Mouse (Mus musculus) midbrain, embryonic 16.5 days (tissue): ENCODE results near the gene Piezo1. TPM values are rescaled to one million over a fixed set of nuclear protein-coding genes. Genes with fewer than 3 reads are reported as not detected.

Experiments
- ATAC-seq: fragments of 200-750 bp; cut with Nextera tagmentation; 2 replicates; pipeline ENCODE4 v1.8.0; 2017; ENCODE audit warnings: moderate TSS enrichment
- H3K27ac ChIP-seq: fragments of 300-500 bp; sonication (generic); 2 replicates; pipeline ENCODE4 v1.5.1; 2014; ENCODE audit warnings: mild to moderate bottlenecking, low read length, mixed read lengths
- H3K27me3 ChIP-seq: fragments of 300-500 bp; sonication (generic); 2 replicates; pipeline ENCODE4 v1.6.1; 2014; ENCODE audit warnings: low read depth, low read length, mixed read lengths; ENCODE audit not compliant: control insufficient read depth, insufficient read depth
- H3K36me3 ChIP-seq: fragments of 300-500 bp; sonication (generic); 2 replicates; pipeline ENCODE4 v1.6.1; 2014; ENCODE audit warnings: mild to moderate bottlenecking, low read length, moderate library complexity, mixed read lengths; ENCODE audit not compliant: control insufficient read depth, insufficient read depth
- H3K4me1 ChIP-seq: fragments of 300-500 bp; sonication (generic); 2 replicates; pipeline ENCODE4 v1.6.1; 2014; ENCODE audit warnings: mild to moderate bottlenecking, low read length, mixed read lengths; ENCODE audit not compliant: control insufficient read depth, insufficient read depth
- H3K4me2 ChIP-seq: fragments of 300-500 bp; sonication (generic); 2 replicates; pipeline ENCODE4 v1.6.1; 2014; ENCODE audit warnings: mild to moderate bottlenecking, low read length, mixed read lengths
- H3K4me3 ChIP-seq: fragments of 300-500 bp; sonication (generic); 2 replicates; pipeline ENCODE4 v1.5.1; 2014; ENCODE audit warnings: low read depth, mild to moderate bottlenecking, low read length, moderate library complexity, mixed read lengths
- H3K9ac ChIP-seq: fragments of 300-500 bp; sonication (generic); 2 replicates; pipeline ENCODE4 v1.6.1; 2014; ENCODE audit warnings: low read depth, low read length, mixed read lengths
- H3K9me3 ChIP-seq: fragments of 300-500 bp; sonication (generic); replicated peaks from 2 replicates; pipeline ENCODE4 v1.6.1; 2014; ENCODE audit warnings: mild to moderate bottlenecking, low read length, mixed read lengths; ENCODE audit not compliant: control insufficient read depth, poor library complexity, severe bottlenecking
- WGBS: fragments of 180-500 bp; shearing (Covaris S2); extraction: QIAGEN DNeasy Blood & Tissue Kit; methylation state at CpG from one replicate; pipeline ENCODE4 v1.1.7; 2014; 5-methylcytosine and 5-hydroxymethylcytosine counted together
- microRNA-seq: library from miRNA; unstranded; fragments of <30 nt; microRNA quantifications from one replicate; pipeline ENCODE4, GENCODE M21; 2017
- polyA plus RNA-seq: library from polyadenylated mRNA; unstranded; fragments of >200 nt; fragmentation: Nextera tagmentation; extraction: Ambion mirVana; gene quantifications from 2 replicates; pipeline ENCODE4 v1.2.1, GENCODE M21; 2015

The Piezo1 gene
- polyA plus RNA-seq, 1 experiment from 2014 or later = 1.8 TPM

GRCm38 (mm10) chr8:122436586-122437125 is 114.5 kb downstream of the Piezo1 start:
- Histone ChIP-seq H3K27ac (no peak overlapping the region), H3K9ac (no peak overlapping the region), H3K4me2 (no peak overlapping the region), H3K36me3 (peaks cover 39% of the 10 kb centered on the region), H3K4me3 (no peak overlapping the region), H3K4me1 (peaks cover 8% of the 10 kb centered on the region), H3K27me3 (no peaks in the 10 kb centered on the region), H3K9me3 (no peaks in the 10 kb centered on the region)
- 91% methylated on average over 20 of the region's 20 CpGs for WGBS
- no peak for ATAC-seq

- H3K27ac ChIP-seq = no peak overlapping the region
- peaks cover 39% of the 10 kb centered on the region for H3K36me3 ChIP-seq
- no peaks in the 10 kb centered on the region for H3K27me3 ChIP-seq
- H3K4me3 ChIP-seq = no peak overlapping the region
- H3K4me2 ChIP-seq = no peak overlapping the region
- WGBS = 97% methylated on average over 9 of the region's 9 CpGs
- H3K9me3 ChIP-seq = no peaks in the 10 kb centered on the region
- no peak for ATAC-seq
- no peak overlapping the region for H3K9ac ChIP-seq
- peaks cover 5% of the 10 kb centered on the region for H3K4me1 ChIP-seq
Observed at GRCm38 (mm10) chr8:122436146-122436545, 115.0 kb downstream of the Piezo1 start.

GRCm38 (mm10) chr8:122435375-122435774 is 115.8 kb downstream of the Piezo1 start:
- Histone ChIP-seq H3K4me2 (no peak overlapping the region), H3K4me3 (no peak overlapping the region), H3K4me1 (peaks cover 5% of the 10 kb centered on the region), H3K27me3 (no peaks in the 10 kb centered on the region), H3K9ac (no peak overlapping the region), H3K27ac (no peak overlapping the region), H3K9me3 (no peaks in the 10 kb centered on the region), H3K36me3 (peaks cover 39% of the 10 kb centered on the region)
- 89% methylated on average over 6 of the region's 6 CpGs for WGBS
- ATAC-seq = no peak

GRCm38 (mm10) chr8:122433269-122433905 is 117.7 kb downstream of the Piezo1 start:
- Histone ChIP-seq H3K4me3 (no peak overlapping the region), H3K36me3 (peaks cover 37% of the 10 kb centered on the region), H3K4me2 (no peak overlapping the region), H3K9me3 (no peaks in the 10 kb centered on the region), H3K27me3 (no peaks in the 10 kb centered on the region), H3K4me1 (peaks cover 5% of the 10 kb centered on the region), H3K9ac (no peak overlapping the region), H3K27ac (no peak overlapping the region)
- WGBS = 70% methylated on average over 11 of the region's 11 CpGs
- ATAC-seq = peak; percentile 36; the same call in 1 of the 2 replicates

- Histone ChIP-seq H3K36me3 (peaks cover 35% of the 10 kb centered on the region), H3K4me3 (peak within 1 kb of the TSS; percentile 28), H3K4me1 (peaks cover 5% of the 10 kb centered on the region), H3K4me2 (peak within 1 kb of the TSS; percentile 38), H3K27ac (no peak within 1 kb of the TSS), H3K27me3 (no peaks in the 10 kb centered on the region), H3K9me3 (no peaks in the 10 kb centered on the region), H3K9ac (peak within 1 kb of the TSS; percentile 3; the same call in 1 of the 2 replicates)
- ATAC-seq = peak; percentile 77
- WGBS = 6% methylated on average over 42 of the region's 45 CpGs
Observed at GRCm38 (mm10) chr8:122432443-122433268, 118.5 kb downstream of the Piezo1 start, which contains the start of gene Cyba. Cyba (minus strand) TSS chr8:122432930.

Small RNA genes within 50 kb of the gene (microRNA-seq; reads per million reads assigned to microRNA genes)
- not detected for gene Gm24366

Other genes starting within 250 kb of the Piezo1 start
- gene Trhr2, start 190.6 kb downstream of the Piezo1 start, polyA plus RNA-seq = 0.26 TPM in 1 of 2 replicates, not detected in the other
- gene Zc3h18, start 174.7 kb downstream of the Piezo1 start, polyA plus RNA-seq = 30.8 and 37.7 TPM in 2 replicates
- not detected in 2 replicates for gene Il17c, start 129.3 kb downstream of the Piezo1 start, polyA plus RNA-seq
- 27.3 and 29.8 TPM in 2 replicates for gene Cyba, start 118.4 kb downstream of the Piezo1 start, polyA plus RNA-seq
- 72.8 and 84.6 TPM in 2 replicates for gene Mvd, start 107.9 kb downstream of the Piezo1 start, polyA plus RNA-seq
- gene Snai3, start 90.6 kb downstream of the Piezo1 start, polyA plus RNA-seq = not detected in 2 replicates
- 35.0 and 36.4 TPM in 2 replicates for gene Rnf166, start 75.3 kb downstream of the Piezo1 start, polyA plus RNA-seq
- 83.6 and 85.1 TPM in 2 replicates for gene Ctu2, start 75.2 kb downstream of the Piezo1 start, polyA plus RNA-seq
- 5.7 and 6.2 TPM in 2 replicates for gene Cdt1, start 16.7 kb upstream of the Piezo1 start, polyA plus RNA-seq
- 156 and 157 TPM in 2 replicates for gene Aprt, start 25.6 kb upstream of the Piezo1 start, polyA plus RNA-seq
- gene Galns, start 60.1 kb upstream of the Piezo1 start, polyA plus RNA-seq = 8.4 and 8.9 TPM in 2 replicates
- gene Trappc2l, start 60.3 kb upstream of the Piezo1 start, polyA plus RNA-seq = 93.8 and 101 TPM in 2 replicates
- not detected in 2 replicates for gene Pabpn1l, start 71.4 kb upstream of the Piezo1 start, polyA plus RNA-seq
- gene Cbfa2t3, start 147.8 kb upstream of the Piezo1 start, polyA plus RNA-seq = 17.7 and 17.9 TPM in 2 replicates
- 15.1 and 18.0 TPM in 2 replicates for gene Acsf3, start 224.2 kb upstream of the Piezo1 start, polyA plus RNA-seq